Mouse (Mus musculus): Measurements from ENCODE around the gene Pdp2. TPM values are rescaled to one million over a fixed set of nuclear protein-coding genes. Genes with fewer than 3 reads are reported as not detected.

Gene Pdp2
- 20.0 and 21.0 TPM in 2 replicates for polyA plus RNA-seq (2014; fragmentation: Nextera tagmentation; extraction: Ambion mirVana)

DNA sequence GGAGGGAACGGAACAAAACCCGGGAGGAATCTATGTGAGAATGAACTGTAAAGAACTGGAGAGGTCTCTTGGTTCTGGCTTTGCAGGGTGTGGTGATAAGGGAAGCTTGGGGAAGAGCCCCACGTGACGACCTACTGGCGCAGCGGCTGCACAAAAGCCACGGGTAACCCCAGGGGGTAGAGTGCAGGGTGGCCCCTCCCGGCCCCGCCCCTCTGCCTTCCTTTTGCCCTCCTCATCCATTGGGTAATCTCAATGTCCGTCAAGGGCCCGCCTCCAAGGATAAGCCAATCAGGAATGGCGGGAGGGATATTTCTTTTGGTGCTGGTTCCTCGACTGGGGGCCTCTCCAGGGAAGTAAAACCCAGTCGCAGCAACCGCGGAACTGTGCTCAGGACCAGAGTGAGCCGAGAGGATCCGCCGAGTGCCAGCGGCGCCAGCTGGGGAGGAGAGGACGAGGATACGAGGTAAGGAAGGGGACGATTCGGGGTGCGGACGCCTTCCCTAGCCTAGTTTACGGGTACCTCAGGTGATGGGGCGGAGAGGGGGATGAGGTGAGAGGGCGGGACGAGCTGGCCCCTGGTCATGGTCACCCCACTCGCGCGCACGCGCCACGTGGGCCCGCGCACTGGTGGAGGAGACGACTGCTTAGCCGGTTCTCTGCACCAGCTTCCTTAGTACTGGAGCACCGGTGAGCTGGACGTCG lies at the start of gene Pdp2:
TSS of gene Pdp2 (plus strand) at position 319 of the 702 bp plus-strand sequence.
- Histone ChIP-seq H3K4me1 (ENCODE audit: control insufficient read depth, insufficient read depth, low read length) (peaks cover 8% of the 10 kb centered on the region; the same call in 1 of the 2 replicates), H3K9ac (replicated peaks; ENCODE audit: low read depth, low read length) (peak within 1 kb of the TSS; percentile 59), H3K4me2 (ENCODE audit: low read depth, low read length) (peak within 1 kb of the TSS; percentile 73), H3K36me3 (ENCODE audit: control insufficient read depth, insufficient read depth, low read length) (peaks cover 7% of the 10 kb centered on the region; the same call in 1 of the 2 replicates), H3K4me3 (ENCODE audit: low read depth, low read length) (peak within 1 kb of the TSS; percentile 58), H3K27me3 (ENCODE audit: control insufficient read depth, insufficient read depth, low read length) (no peaks in the 10 kb centered on the region), H3K9me3 (ENCODE audit: control insufficient read depth, low read length) (no peaks in the 10 kb centered on the region), H3K27ac (ENCODE audit: low read depth, low read length) (peak within 1 kb of the TSS; percentile 74)
- under 1% methylated on average over 37 of the region's 44 CpGs for whole genome bisulfite sequencing
- peak; percentile 98 for ATAC-seq (ENCODE audit: low read depth)

DNA sequence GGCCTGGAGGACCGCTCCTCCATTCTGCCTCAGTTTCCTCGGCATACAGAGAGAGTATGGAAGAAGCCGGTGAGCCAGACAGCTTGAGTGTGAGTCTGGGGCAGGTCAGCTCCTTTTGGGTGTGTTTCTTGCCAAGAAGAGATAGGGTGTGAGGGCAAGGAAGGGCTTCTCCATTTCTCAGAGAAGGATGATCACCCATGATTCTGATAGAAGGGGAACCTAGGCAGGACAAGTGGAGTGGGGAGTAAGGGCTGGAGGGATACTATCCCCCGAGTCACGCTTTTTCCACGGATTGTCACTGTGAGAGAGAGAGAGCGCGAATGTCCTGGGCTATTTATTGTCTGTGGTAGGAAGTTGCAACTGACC lies 49.8 kb upstream of the Pdp2 start:
- Histone ChIP-seq H3K4me2 (ENCODE audit: low read depth, low read length) (peak overlapping the region; percentile 91), H3K4me1 (ENCODE audit: control insufficient read depth, insufficient read depth, low read length) (peaks cover 10% of the 10 kb centered on the region; the same call in 1 of the 2 replicates), H3K27ac (ENCODE audit: low read depth, low read length) (no peak overlapping the region), H3K9ac (replicated peaks; ENCODE audit: low read depth, low read length) (no peak overlapping the region), H3K36me3 (ENCODE audit: control insufficient read depth, insufficient read depth, low read length) (no peaks in the 10 kb centered on the region), H3K4me3 (ENCODE audit: low read depth, low read length) (peak overlapping the region; percentile 49), H3K9me3 (ENCODE audit: control insufficient read depth, low read length) (no peaks in the 10 kb centered on the region), H3K27me3 (ENCODE audit: control insufficient read depth, insufficient read depth, low read length) (peaks cover 41% of the 10 kb centered on the region)
- 8% methylated on average over 8 of the region's 8 CpGs for WGBS
- ATAC-seq (ENCODE audit: low read depth) = no peak

DNA sequence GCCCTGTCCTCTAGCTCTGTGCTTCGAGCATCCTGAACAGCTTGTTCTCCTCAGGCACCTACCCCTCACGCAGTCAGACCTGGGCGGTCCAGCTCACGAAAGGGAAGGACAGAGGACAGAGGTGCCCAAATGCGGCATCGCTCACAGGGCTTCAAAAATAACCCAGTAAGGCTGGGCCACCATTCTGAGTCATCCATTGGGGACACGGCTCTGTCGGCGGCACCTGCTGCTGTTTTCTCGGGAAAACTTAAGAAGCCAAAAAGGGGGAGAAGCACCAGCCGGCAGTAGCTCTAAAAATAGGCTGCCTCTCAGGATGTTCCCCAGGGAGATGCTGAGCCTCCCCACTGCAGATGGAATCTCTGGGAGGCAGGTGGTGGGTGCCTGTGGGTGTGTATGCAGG lies 49.1 kb upstream of the Pdp2 start:
- Histone ChIP-seq H3K4me2 (ENCODE audit: low read depth, low read length) (no peak overlapping the region), H3K9me3 (ENCODE audit: control insufficient read depth, low read length) (no peaks in the 10 kb centered on the region), H3K9ac (replicated peaks; ENCODE audit: low read depth, low read length) (no peak overlapping the region), H3K4me1 (ENCODE audit: control insufficient read depth, insufficient read depth, low read length) (peaks cover 10% of the 10 kb centered on the region; the same call in 1 of the 2 replicates), H3K27ac (ENCODE audit: low read depth, low read length) (no peak overlapping the region), H3K27me3 (ENCODE audit: control insufficient read depth, insufficient read depth, low read length) (peaks cover 41% of the 10 kb centered on the region), H3K36me3 (ENCODE audit: control insufficient read depth, insufficient read depth, low read length) (no peaks in the 10 kb centered on the region), H3K4me3 (ENCODE audit: low read depth, low read length) (no peak overlapping the region)
- ATAC-seq (ENCODE audit: low read depth) = no peak
- WGBS = 10% methylated on average over 11 of the region's 11 CpGs

DNA sequence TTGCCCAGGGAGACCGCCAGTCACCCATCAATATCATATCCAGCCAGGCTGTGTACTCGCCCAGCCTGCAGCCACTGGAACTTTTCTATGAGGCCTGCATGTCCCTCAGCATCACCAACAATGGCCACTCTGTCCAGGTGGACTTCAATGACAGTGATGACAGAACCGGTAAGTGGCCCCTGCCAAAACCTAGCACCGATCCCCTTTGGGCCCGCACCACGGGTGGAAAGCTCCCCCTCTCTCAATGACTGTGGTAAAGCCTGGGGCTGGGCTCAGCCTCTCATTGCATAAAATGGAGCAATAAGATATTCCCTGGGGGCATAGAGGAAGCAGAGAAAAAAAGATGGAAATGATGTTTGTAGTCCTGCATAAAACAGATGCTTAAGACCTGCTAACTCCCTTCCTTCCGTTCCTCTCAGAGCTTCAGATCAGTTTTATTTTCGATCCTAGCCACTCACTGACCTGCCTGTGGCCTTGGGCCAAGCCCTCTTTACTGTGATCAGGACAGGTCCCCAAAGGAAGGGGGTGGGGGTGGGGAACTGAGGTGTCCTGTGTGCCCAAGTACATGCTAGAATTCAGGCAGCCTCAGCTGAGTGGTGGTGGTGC lies 47.7 kb upstream of the Pdp2 start:
- Histone ChIP-seq H3K4me2 (ENCODE audit: low read depth, low read length) (no peak overlapping the region), H3K4me1 (ENCODE audit: control insufficient read depth, insufficient read depth, low read length) (peaks cover 10% of the 10 kb centered on the region; the same call in 1 of the 2 replicates), H3K9ac (replicated peaks; ENCODE audit: low read depth, low read length) (no peak overlapping the region), H3K27me3 (ENCODE audit: control insufficient read depth, insufficient read depth, low read length) (peaks cover 41% of the 10 kb centered on the region), H3K36me3 (ENCODE audit: control insufficient read depth, insufficient read depth, low read length) (no peaks in the 10 kb centered on the region), H3K27ac (ENCODE audit: low read depth, low read length) (no peak overlapping the region), H3K9me3 (ENCODE audit: control insufficient read depth, low read length) (no peaks in the 10 kb centered on the region), H3K4me3 (ENCODE audit: low read depth, low read length) (no peak overlapping the region)
- WGBS = 87% methylated on average over 8 of the region's 8 CpGs
- no peak for ATAC-seq (ENCODE audit: low read depth)

DNA sequence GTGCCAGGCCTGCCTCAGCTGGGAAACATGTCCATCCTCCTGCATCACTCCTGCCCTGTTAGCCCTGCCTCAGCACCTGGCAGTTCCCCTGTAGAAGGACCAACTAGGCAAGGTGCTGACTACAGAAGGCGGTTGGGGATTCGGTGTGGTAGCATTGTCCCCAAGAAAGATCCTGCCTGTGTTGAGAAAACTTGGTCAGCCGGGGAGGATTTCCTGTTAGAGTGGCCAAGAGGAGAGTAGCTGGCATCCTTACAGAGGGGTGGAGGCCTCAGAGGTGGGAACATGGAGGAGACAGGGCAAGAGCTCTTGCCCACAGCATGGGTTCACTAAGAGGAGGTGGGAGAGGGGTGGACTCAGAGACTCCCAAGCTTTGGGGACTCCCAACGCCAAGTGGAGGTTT lies 36.1 kb upstream of the Pdp2 start:
- Histone ChIP-seq H3K4me1 (ENCODE audit: control insufficient read depth, insufficient read depth, low read length) (no peaks in the 10 kb centered on the region), H3K9ac (replicated peaks; ENCODE audit: low read depth, low read length) (no peak overlapping the region), H3K4me2 (ENCODE audit: low read depth, low read length) (no peak overlapping the region), H3K9me3 (ENCODE audit: control insufficient read depth, low read length) (no peaks in the 10 kb centered on the region), H3K27ac (ENCODE audit: low read depth, low read length) (no peak overlapping the region), H3K36me3 (ENCODE audit: control insufficient read depth, insufficient read depth, low read length) (no peaks in the 10 kb centered on the region), H3K4me3 (ENCODE audit: low read depth, low read length) (no peak overlapping the region), H3K27me3 (ENCODE audit: control insufficient read depth, insufficient read depth, low read length) (no peaks in the 10 kb centered on the region)
- WGBS = 91% methylated on average over 4 of the region's 4 CpGs
- no peak for ATAC-seq (ENCODE audit: low read depth)

DNA sequence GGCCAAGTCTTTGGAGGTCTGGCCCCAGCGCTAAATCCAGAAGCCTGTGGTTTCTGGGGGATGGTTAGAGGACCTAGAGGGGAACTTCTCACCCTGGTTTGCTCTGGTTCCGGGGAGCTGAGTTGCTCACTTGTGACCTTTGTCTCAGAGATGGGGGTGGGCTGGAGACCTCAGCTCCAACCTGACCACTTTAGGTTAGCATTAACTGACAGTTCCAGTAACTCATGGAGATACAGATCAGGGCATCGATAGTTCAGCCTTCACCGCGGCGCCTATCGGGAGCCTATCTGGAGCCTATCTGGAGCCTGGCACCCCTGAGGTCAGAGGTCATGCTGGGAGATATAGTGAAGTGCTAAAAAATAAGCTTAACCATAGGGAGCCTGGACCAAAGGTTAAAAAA lies 34.0 kb upstream of the Pdp2 start:
- Histone ChIP-seq H3K27me3 (ENCODE audit: control insufficient read depth, insufficient read depth, low read length) (no peaks in the 10 kb centered on the region), H3K27ac (ENCODE audit: low read depth, low read length) (no peak overlapping the region), H3K9me3 (ENCODE audit: control insufficient read depth, low read length) (no peaks in the 10 kb centered on the region), H3K9ac (replicated peaks; ENCODE audit: low read depth, low read length) (no peak overlapping the region), H3K36me3 (ENCODE audit: control insufficient read depth, insufficient read depth, low read length) (no peaks in the 10 kb centered on the region), H3K4me1 (ENCODE audit: control insufficient read depth, insufficient read depth, low read length) (no peaks in the 10 kb centered on the region), H3K4me3 (ENCODE audit: low read depth, low read length) (no peak overlapping the region), H3K4me2 (ENCODE audit: low read depth, low read length) (no peak overlapping the region)
- ATAC-seq (ENCODE audit: low read depth) = no peak
- WGBS = 87% methylated on average over 7 of the region's 7 CpGs

DNA sequence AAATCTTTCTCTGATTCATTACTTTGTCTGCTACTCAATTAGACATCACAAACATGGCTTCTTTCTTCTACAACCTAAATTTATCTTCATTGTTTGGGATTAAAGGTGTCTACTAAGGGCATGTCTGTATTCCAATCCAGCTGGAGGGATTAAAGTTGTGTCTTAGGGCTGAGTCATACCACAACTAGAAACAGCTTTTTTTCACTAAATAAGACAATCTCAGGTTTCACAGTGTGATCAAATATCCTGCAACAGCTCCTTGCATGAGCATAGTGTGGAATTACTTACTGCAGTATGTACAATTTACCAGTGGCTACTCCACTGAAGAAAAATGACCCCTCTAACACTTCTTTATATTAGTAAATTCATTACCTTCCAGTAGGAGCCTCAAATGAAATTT lies 30.5 kb upstream of the Pdp2 start:
- Histone ChIP-seq H3K27me3 (ENCODE audit: control insufficient read depth, insufficient read depth, low read length) (no peaks in the 10 kb centered on the region), H3K36me3 (ENCODE audit: control insufficient read depth, insufficient read depth, low read length) (no peaks in the 10 kb centered on the region), H3K9ac (replicated peaks; ENCODE audit: low read depth, low read length) (no peak overlapping the region), H3K27ac (ENCODE audit: low read depth, low read length) (no peak overlapping the region), H3K4me1 (ENCODE audit: control insufficient read depth, insufficient read depth, low read length) (no peaks in the 10 kb centered on the region), H3K9me3 (ENCODE audit: control insufficient read depth, low read length) (no peaks in the 10 kb centered on the region), H3K4me2 (ENCODE audit: low read depth, low read length) (no peak overlapping the region), H3K4me3 (ENCODE audit: low read depth, low read length) (no peak overlapping the region)
- ATAC-seq (ENCODE audit: low read depth) = no peak

DNA sequence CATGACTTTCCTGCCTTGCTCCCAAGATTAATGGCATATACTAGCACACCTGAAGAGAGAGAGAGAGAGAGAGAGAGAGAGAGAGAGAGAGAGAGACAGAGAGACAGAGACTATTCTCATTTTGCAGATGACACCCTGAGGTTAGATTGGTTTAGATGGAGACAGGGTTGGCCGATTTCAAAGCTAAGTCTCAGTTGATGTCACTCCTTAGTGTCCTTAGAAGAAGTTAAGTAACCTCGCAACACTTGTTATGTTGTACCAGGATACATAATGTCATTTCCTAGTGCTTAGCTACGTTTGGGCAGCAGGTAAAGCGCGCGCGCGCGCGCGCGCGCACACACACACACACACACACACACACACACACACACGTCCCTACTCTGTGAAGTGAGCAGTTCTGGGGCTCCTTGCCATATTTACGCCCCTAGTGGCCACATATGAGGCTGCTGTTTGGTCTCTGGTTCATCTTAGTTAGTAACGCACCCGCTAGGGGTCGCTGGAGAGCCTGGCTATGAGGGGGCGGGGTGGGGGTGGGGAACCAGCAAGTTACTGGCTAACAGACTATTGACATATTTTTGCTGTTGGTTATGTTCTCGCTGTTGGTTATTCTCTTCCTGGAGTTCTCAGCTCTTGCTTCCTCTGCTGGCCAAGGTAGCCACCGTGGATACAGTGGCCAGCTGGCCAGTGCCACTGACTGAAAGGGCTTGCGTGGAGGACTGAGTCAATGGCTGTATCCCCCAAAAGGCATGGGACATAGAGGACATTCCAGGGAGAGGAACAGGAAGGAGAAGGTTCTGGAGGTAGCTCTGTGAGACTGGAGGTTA lies 26.4 kb upstream of the Pdp2 start:
- Histone ChIP-seq H3K27ac (ENCODE audit: low read depth, low read length) (no peak overlapping the region), H3K4me1 (ENCODE audit: control insufficient read depth, insufficient read depth, low read length) (no peaks in the 10 kb centered on the region), H3K36me3 (ENCODE audit: control insufficient read depth, insufficient read depth, low read length) (no peaks in the 10 kb centered on the region), H3K9me3 (ENCODE audit: control insufficient read depth, low read length) (no peaks in the 10 kb centered on the region), H3K9ac (replicated peaks; ENCODE audit: low read depth, low read length) (no peak overlapping the region), H3K27me3 (ENCODE audit: control insufficient read depth, insufficient read depth, low read length) (no peaks in the 10 kb centered on the region), H3K4me2 (ENCODE audit: low read depth, low read length) (no peak overlapping the region), H3K4me3 (ENCODE audit: low read depth, low read length) (no peak overlapping the region)
- 21% methylated on average over 22 of the region's 22 CpGs for WGBS
- peak; percentile 87; the same call in 1 of the 2 replicates for ATAC-seq (ENCODE audit: low read depth)

DNA sequence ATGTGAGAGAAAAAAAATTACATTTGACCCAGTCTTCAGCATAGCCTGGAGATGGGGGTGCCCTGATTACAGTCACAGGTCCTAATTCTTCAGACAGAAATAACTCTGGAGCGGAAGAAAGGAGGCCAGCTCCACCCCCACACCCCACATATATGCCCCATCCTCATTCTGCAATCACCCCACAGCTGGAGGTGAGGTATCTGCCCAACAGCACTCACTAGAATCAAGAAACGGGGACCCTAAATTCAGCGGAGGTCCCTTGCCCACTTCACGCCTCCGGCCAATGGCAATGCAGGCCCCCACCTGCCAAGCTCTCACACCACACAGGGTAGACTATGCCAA lies 25.8 kb upstream of the Pdp2 start:
- no peaks in the 10 kb centered on the region for H3K4me1 ChIP-seq (ENCODE audit: control insufficient read depth, insufficient read depth, low read length)
- no peak overlapping the region for H3K9ac ChIP-seq (replicated peaks; ENCODE audit: low read depth, low read length)
- no peak overlapping the region for H3K4me3 ChIP-seq (ENCODE audit: low read depth, low read length)
- no peak overlapping the region for H3K27ac ChIP-seq (ENCODE audit: low read depth, low read length)
- peak; percentile 4; the same call in 1 of the 2 replicates for ATAC-seq (ENCODE audit: low read depth)
- 94% methylated on average over 5 of the region's 5 CpGs for WGBS
- H3K4me2 ChIP-seq (ENCODE audit: low read depth, low read length) = no peak overlapping the region
- no peaks in the 10 kb centered on the region for H3K36me3 ChIP-seq (ENCODE audit: control insufficient read depth, insufficient read depth, low read length)
- H3K9me3 ChIP-seq (ENCODE audit: control insufficient read depth, low read length) = no peaks in the 10 kb centered on the region
- H3K27me3 ChIP-seq (ENCODE audit: control insufficient read depth, insufficient read depth, low read length) = no peaks in the 10 kb centered on the region
